Mouse (Mus musculus): Measurements from ENCODE around the gene Arhgef2.

The Arhgef2 gene

DNA sequence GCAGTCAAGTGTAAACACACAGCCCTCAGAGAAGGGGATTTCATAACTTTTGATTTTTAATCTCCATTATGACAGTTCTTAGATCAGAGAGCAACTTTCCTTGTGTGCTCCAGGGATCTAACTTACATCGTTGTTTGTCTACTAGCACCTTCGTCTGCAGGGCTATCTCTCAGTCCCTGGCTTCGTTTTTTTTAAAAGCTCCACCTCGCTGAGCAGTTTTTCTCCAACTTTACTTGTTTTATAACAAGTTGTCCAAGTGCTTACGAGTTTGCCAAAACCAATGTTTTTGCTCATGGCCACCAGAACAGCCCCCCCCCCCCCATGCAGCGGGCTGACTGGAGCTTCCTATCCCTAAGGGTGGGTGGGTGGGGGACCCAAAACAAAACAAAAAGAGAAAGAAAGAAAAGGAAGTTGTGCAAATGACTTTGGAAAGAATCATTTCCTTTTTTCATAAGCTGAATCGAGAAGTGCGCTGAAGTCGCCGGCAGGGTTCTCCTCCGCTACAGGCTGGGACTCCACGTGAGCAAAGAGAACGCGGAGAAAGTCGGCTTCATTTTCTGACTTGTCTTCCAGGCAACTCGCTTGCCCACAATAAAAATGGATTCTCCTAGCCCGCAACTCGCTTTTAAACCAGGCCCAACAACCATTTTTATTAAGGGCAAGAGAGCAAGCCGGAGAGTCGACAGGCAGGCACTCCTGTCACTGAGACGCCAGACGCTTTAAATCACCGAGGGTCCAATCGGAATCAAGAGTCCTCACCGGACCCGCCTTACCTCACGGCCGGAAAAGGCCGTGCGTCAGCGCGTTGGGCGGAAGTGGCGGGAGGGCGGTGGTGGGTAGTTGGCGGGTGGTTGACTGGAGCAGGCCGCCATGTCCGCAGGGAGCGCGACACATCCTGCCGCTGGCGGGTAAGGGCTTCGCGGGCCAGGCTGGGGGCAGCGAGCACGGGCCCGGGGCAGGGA is 79.5 kb downstream of the Arhgef2 start, which contains the start of gene Khdc4:
Gene Khdc4, plus strand, starts transcription at position 824 of the 962 bp plus-strand sequence.
- peak; percentile 99 for DNase-seq

DNA sequence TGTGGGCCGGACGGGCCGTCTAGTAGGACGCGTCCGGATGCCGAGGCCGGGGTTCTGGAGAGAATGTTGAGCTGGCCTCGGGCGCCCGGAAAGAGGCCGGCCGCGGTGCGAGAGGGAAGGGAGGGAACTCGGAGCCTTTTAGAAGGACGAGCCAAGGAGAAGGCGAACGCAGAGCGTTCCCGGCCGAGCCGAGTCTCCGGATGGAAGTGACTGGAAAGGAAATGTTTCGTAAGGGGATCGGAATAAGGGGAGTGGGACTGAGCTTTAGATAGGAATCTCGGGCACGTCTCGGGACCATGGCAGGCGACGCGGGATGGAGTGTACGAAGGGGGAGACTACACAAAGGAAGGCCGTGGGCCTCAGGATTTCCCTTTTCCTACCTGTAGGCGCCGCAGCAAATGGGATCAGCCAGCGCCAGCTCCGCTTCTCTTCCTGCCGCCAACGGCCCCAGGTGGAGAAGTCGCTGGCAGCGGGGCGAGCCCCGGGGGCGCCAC is 80.2 kb downstream of the Arhgef2 start:
- DNase-seq: peak; percentile 74

DNA sequence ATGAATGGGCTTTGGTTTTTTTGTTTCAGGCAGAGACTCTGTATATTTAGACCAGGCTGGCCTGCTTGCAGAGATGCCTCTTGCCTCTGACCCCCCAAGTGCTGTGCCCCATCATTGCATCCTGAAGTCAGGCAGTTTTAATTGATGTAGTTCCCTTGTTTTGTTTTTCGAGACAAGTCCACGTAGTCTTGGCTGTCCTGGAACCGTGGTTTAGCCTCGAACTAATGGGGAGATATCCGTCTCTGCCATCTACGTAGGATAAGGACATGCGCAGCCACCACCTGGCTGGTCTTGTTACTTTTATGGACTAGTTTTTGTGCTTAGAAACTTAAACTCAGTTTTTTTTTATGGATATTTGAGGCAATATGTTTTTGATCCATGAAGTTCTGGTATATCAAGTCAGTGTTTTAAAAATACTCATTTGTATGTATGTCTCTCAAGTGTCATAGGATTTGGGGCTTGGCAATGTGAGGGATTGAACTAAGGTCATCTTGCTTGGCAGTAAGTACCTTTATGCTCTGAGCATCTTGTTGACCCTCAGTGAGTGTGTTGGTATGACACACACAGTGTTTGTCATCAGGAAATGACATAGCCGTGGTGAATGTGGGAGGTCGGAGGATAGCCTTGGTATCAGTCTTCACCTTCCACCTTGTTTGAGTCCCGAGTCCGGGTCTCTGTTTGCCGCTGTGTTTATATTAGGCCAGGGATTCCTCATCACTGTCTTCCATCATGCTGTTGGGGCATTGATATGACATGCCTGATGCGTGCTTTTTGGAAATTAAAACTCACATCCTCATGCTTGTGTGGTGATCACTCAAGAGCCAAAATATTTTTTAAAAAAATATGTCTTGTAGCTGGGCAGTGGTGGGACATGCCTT is 81.2 kb downstream of the Arhgef2 start:
- no peak for DNase-seq

DNA sequence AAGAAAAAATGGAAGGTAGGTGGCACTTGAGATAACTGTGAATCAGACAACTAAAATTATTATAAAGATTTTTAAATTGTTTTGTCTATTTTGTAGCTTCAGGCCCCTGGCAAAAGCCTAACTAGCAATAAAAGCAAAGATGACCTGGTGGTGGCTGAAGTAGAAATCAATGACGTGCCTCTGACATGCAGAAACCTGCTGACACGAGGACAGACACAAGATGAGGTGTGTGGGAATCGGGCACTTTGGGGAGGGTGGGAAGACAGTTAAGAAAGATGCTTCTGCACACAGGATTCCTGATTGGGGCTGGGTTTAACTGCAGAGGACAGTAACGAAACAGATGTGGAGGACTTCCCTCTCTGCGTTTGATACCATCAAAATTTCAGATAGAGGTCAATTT is 83.3 kb downstream of the Arhgef2 start:
- DNase-seq: no peak

DNA sequence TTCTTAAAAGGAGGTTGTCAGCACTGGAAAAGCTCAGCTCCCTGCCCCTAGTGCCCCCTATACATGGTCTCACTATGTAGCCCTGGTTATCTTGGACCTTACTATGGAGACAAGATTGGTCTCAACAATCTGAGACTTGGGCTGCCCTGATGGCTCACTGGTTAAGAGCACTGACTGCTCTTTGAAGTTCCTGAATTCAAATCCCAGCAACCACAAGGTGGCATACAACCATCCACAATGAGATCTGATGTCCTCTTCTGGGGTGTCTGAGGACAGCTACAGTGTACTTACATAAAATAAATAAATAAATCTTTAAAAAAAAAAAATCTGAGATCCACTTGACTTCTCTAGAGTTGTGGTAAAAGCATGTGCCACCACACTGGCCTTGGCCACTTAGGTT is 89.8 kb downstream of the Arhgef2 start:
- no peak for DNase-seq
